Mouse (Mus musculus) G1E (cell line): Measurements from ENCODE around the gene Atp13a4.

Source experiments
- CTCF ChIP-seq: IDR thresholded peaks from 2 replicates; pipeline ENCODE4 v1.5.1; 2012; ENCODE audit warnings: low read depth, low read length, inconsistent platforms, mixed read lengths
- TAL1 ChIP-seq: conservative IDR thresholded peaks from 2 replicates; pipeline ENCODE4 v1.6.1; 2012; ENCODE audit warnings: low read depth, low read length, inconsistent platforms, mixed read lengths

GRCm38 (mm10) chr16:29374636-29375035 lies 170.0 kb downstream of the Atp13a4 start:
- TF ChIP-seq CTCF, result no peak
- no peak for TF ChIP-seq TAL1
